Mouse (Mus musculus): ENCODE results near the gene Tbc1d5.

DNA sequence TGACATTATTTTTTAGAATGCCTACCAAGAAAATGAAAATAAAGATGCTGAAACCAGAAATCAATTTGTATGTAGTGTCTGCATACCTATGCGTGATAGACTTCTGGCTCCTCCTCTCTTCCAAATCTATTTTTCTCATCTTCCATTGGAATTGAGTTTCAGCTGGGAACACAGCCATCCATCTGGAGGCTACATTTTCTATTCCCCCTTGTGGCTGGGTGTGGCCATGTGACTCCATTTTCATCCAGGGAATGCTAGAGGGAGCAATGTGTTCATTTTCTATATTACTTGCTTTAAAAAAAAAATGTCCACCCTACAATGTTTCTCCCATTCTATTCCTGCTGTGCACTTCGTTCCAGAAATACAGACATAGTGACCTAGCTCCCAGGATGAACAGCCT lies 3.6 kb upstream of the Tbc1d5 start:
- TF ChIP-seq CTCF (conservative IDR thresholded peaks at IDR 0.05; ENCODE audit: insufficient read depth, insufficient read length, low read depth, low read length) (no peak), POLR2A (IDR thresholded peaks at IDR 0.05; ENCODE audit: low read depth, low read length) (no peak)

Measured in kidney, adult 2 months (tissue).